Mouse (Mus musculus) CD4-positive naive resting alpha-beta T cell, adult 76 days (primary cell): ENCODE data around the gene Ctdsp1. TPM values are rescaled to one million over a fixed set of nuclear protein-coding genes. Genes with fewer than 3 reads are reported as not detected.

Source experiments
- total RNA-seq: library from RNA; stranded (reverse); gene quantifications from one replicate; pipeline ENCODE4 v1.2.4, GENCODE M21; 2023

Ctdsp1 gene
- total RNA-seq = 93.9 TPM

GRCm38 (mm10) chr1:74390924-74391748 lies at the start of gene Ctdsp1:
TSS of gene Ctdsp1 (plus strand) at chr1:74391509.

GRCm38 (mm10) chr1:74361812-74362211 lies 29.5 kb upstream of the Ctdsp1 start, which contains the start of gene Catip:
TSS of gene Catip (plus strand) at chr1:74362108.

DNA sequence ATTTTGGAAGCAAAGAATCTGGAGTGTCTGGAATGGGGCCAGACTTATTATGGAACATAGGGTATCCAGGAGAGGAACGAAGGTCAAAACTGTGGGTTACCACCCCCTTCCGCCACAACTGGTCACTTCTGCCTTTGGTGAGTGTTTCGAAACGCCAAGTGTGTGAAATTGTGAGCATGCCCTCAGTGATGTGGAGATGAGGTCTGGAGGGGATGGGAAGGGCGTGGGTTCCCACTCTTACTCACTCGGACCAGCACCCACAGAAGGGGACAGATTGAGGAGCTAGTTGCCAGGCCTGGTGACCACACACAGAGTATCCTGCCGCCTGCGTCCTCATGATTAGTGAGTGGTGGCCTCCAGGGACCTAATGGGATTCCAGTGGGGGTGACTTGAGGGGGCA lies 16.3 kb upstream of the Ctdsp1 start, which contains the start of gene Slc11a1:
Gene Slc11a1, plus strand, starts transcription at position 216 of the 400 bp plus-strand sequence.

DNA sequence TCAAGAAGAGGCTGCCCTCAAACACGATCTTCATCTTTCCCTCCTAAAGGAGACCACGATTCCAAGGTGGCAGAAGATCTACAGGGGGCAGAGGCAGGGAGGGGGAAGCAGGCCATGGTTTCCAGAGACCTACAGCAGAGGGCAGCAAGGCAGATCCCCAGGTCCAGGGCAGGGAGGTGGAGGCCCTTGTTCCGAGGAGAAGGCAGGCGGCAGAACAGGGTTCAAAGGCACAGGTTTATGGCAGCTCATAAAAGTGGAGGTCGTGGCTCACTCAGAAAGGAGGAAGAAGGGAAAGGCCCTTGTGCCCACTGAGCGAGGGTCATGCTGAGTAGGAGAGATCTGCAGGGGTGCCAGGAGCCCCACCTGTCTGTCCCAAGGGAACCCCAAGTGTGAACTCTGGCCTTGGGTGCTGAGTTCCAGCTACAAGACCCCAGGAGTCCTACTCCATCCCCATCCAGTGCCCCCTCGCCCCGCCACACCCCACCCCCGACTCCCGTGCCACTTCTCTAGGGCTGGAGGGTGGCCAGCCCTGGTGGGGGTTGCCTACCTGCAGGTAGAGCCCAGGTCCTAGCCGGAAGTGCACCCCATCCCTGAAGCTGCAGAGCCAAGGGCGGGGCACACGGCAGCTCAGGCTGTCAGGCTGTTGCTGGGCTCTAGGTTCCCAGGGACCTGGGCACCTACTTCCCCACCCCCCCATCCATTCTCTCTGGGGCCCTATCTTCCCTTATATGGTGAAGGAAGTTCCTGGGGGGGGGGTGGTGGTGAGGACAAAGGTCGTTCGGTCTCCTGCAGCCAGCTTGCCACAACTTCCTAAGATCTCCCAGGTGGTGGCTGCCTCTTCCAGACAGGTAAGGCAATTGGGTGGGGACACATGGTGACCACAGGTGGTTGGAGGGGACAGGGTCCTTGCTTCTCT lies 17.5 kb downstream of the Ctdsp1 start, which contains the start of gene Vil1:
Gene Vil1, plus strand, starts transcription at position 788 of the 916 bp plus-strand sequence.

Other genes with a start within 250 kb of the Ctdsp1 start
- gene Cxcr2, start 237.5 kb upstream of the Ctdsp1 start, total RNA-seq = 0.73 TPM
- not detected for gene Cxcr1, start 196.9 kb upstream of the Ctdsp1 start, total RNA-seq
- gene Arpc2, start 155.4 kb upstream of the Ctdsp1 start, total RNA-seq = 377 TPM
- gene Gpbar1, start 113.0 kb upstream of the Ctdsp1 start, total RNA-seq = 0.73 TPM
- gene Aamp, start 106.8 kb upstream of the Ctdsp1 start, total RNA-seq = 166 TPM
- 15.7 TPM for gene Pnkd, start 106.6 kb upstream of the Ctdsp1 start, total RNA-seq
- 0.91 TPM for gene Tmbim1, start 85.9 kb upstream of the Ctdsp1 start, total RNA-seq
- gene Catip, start 29.4 kb upstream of the Ctdsp1 start, total RNA-seq = not detected
- gene Slc11a1, start 16.3 kb upstream of the Ctdsp1 start, total RNA-seq = 3.2 TPM
- gene Vil1, start 17.9 kb downstream of the Ctdsp1 start, total RNA-seq = 2.2 TPM
- 27.1 TPM for gene Cnot9, start 114.5 kb downstream of the Ctdsp1 start, total RNA-seq
- gene Plcd4, start 151.4 kb downstream of the Ctdsp1 start, total RNA-seq = 0.88 TPM
- 33.8 TPM for gene Usp37, start 152.8 kb downstream of the Ctdsp1 start, total RNA-seq
- 45.9 TPM for gene Zfp142, start 196.7 kb downstream of the Ctdsp1 start, total RNA-seq
- 6.5 TPM for gene Bcs1l, start 196.8 kb downstream of the Ctdsp1 start, total RNA-seq
- 31.7 TPM for gene Rnf25, start 209.9 kb downstream of the Ctdsp1 start, total RNA-seq
- gene Stk36, start 209.9 kb downstream of the Ctdsp1 start, total RNA-seq = not detected